In the genomic region with DNA sequence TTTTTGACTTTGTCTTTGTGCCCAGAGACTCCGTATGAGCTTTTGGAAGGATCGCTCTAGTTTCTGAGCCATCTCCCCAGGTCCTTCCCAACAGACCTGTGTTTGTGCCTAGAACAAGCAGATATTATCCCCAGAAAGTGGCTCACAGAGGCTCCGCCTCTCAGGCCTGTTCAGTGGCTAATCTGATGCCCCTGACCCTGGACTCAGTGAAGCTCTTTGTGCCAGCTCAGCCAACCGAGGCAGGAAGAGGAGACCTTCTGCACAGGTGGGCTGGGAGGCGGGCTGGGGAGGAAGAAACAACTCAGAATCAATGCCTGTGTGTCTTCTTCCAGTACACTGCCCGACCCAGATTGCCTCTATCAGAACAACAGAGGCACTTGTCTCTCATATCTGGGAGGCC, we compare ENCODE assay signal across 17 mouse cellular contexts.
"Had no signal": no experiment of that assay in that cellular context is flagged by ENCODE, and none has a peak within 500 bp of the region (broad histone marks: within the 10 kb centered on the region; RNA-seq: fewer than 3 reads in every experiment).

No protein-coding gene starts in this region.

- H3K4me1 ChIP-seq: lung, embryonic 15.5 days; neural tube, embryonic 12.5 days; stomach, embryonic 15.5 days had no signal

- H3K27ac ChIP-seq: lung, embryonic 15.5 days; macrophage; midbrain, embryonic 13.5 days; midbrain, embryonic 15.5 days; neural tube, embryonic 12.5 days; stomach, embryonic 15.5 days; stomach, postnatal 0 days had no signal

- ATAC-seq: lung, postnatal 0 days; midbrain, embryonic 13.5 days; midbrain, embryonic 15.5 days had no signal

- H3K9ac ChIP-seq: lung, embryonic 15.5 days; midbrain, embryonic 13.5 days; midbrain, embryonic 15.5 days; neural tube, embryonic 12.5 days; stomach, embryonic 15.5 days had no signal

- H3K36me3 ChIP-seq: lung, embryonic 15.5 days; midbrain, embryonic 13.5 days; midbrain, embryonic 15.5 days; neural tube, embryonic 12.5 days; stomach, embryonic 15.5 days had no signal

- H3K4me2 ChIP-seq: lung, embryonic 15.5 days; midbrain, embryonic 11.5 days; midbrain, embryonic 13.5 days; midbrain, embryonic 15.5 days; neural tube, embryonic 12.5 days; stomach, embryonic 15.5 days had no signal

- DNase-seq: lung, adult 2 months; lung, postnatal 14 days; lung, postnatal 36 days; right cerebral cortex, postnatal 14 days; thymus, adult 2 months; thymus, postnatal 25 days; thymus, postnatal 4 days had no signal

- H3K4me3 ChIP-seq: lung, embryonic 15.5 days; megakaryocyte, embryonic 14.5 days; midbrain, embryonic 13.5 days; midbrain, embryonic 15.5 days; neural tube, embryonic 12.5 days; stomach, embryonic 15.5 days had no signal

- H3K9me3 ChIP-seq: lung, embryonic 15.5 days; megakaryocyte, embryonic 14.5 days; midbrain, embryonic 13.5 days; midbrain, embryonic 15.5 days; neural tube, embryonic 12.5 days; stomach, embryonic 15.5 days had no signal

- H3K27me3 ChIP-seq: lung, embryonic 15.5 days; midbrain, embryonic 13.5 days; midbrain, embryonic 15.5 days; neural tube, embryonic 12.5 days; stomach, embryonic 15.5 days had no signal
